In the genomic region with DNA sequence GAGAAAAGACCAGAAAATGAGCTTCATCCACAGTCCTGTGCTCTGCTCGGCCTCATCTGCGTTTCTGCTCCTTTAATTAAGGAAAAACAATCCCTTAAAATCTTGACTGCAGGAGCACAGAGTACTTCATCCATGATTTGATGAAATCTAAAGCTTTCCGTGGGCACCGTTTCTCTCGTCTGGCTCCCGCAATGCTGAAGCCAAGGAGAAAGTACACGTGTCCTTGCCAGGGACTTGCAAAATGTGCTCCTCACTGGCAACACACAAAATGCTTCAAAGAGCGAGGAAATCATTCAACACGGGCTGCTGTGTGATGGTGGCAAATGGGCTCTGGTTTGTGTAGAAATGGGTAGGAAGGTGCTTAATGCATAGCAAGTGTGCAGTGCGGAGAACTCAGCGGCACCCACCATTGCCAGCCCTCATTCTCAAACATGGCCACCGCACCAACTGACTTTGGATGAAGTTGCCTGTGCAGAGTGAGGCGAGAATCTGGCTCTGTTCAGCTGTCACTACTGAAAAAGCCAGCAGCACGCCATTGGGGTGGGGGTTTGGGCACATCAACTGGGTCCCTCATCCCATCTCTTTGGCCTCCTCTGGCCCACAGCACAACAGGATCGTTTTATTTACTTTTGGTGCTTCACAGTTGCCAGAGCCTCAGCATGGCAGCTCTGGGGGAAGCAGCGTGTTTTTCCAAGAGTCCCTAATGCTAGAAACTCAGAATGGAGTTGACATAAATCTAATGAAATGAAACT, we compare ENCODE assay signal across 23 mouse cellular contexts.
DNase-seq lines count a peak whose midpoint lies in the region; ATAC-seq and TF ChIP-seq lines count a peak whose summit lies in the region.
"Had no signal": no experiment of that assay in that cellular context is flagged by ENCODE, and none has a peak within 500 bp of the region (broad histone marks: within the 10 kb centered on the region; RNA-seq: fewer than 3 reads in every experiment).

No protein-coding gene starts in this region.

- no peaks in the 10 kb centered on the region for H3K27me3 ChIP-seq in forebrain, embryonic 13.5 days
- no peaks in the 10 kb centered on the region for H3K27me3 ChIP-seq in forebrain, embryonic 10.5 days (ENCODE audit: poor library complexity, severe bottlenecking)
- H3K27me3 ChIP-seq in intestine, postnatal 0 days (replicated peaks; ENCODE audit: control insufficient read depth, insufficient read depth, low read length), result no peaks in the 10 kb centered on the region
- H3K27me3 ChIP-seq: CH12.LX; embryonic facial prominence, embryonic 12.5 days; heart, embryonic 15.5 days; limb, embryonic 15.5 days; liver, embryonic 15.5 days; neural tube, embryonic 13.5 days had no signal

- no peaks in the 10 kb centered on the region for H3K36me3 ChIP-seq in forebrain, embryonic 13.5 days (ENCODE audit: poor library complexity, severe bottlenecking)
- H3K36me3 ChIP-seq in forebrain, embryonic 10.5 days (replicated peaks), result no peaks in the 10 kb centered on the region
- H3K36me3 ChIP-seq in intestine, postnatal 0 days (ENCODE audit: control insufficient read depth, insufficient read depth), result no peaks in the 10 kb centered on the region
- H3K36me3 ChIP-seq: embryonic facial prominence, embryonic 12.5 days; heart, embryonic 15.5 days; limb, embryonic 15.5 days; liver, embryonic 15.5 days; neural tube, embryonic 13.5 days had no signal

- 0 out of 2 replicates have a peak, but pooled peaks have one; percentile 13 for ATAC-seq in forebrain, embryonic 13.5 days
- ATAC-seq in intestine, postnatal 0 days, result no peak
- ATAC-seq: hindbrain, embryonic 16.5 days; lung, postnatal 0 days had no signal

- no peaks in the 10 kb centered on the region for H3K9me3 ChIP-seq in forebrain, embryonic 13.5 days (replicated peaks)
- H3K9me3 ChIP-seq in forebrain, embryonic 10.5 days, result no peaks in the 10 kb centered on the region
- no peaks in the 10 kb centered on the region for H3K9me3 ChIP-seq in intestine, postnatal 0 days (ENCODE audit: control insufficient read depth)
- H3K9me3 ChIP-seq: heart, embryonic 15.5 days; limb, embryonic 15.5 days; liver, embryonic 15.5 days; neural tube, embryonic 13.5 days had no signal

- H3K4me3 ChIP-seq in forebrain, embryonic 13.5 days, result no peak overlapping the region
- H3K4me3 ChIP-seq in forebrain, embryonic 10.5 days, result no peak overlapping the region
- no peak overlapping the region for H3K4me3 ChIP-seq in intestine, postnatal 0 days (ENCODE audit: low read depth, low read length)
- H3K4me3 ChIP-seq: embryonic facial prominence, embryonic 12.5 days; erythroblast, embryonic 14.5 days; heart, adult 2 months; heart, embryonic 15.5 days; limb, embryonic 15.5 days; liver, embryonic 15.5 days; neural tube, embryonic 13.5 days had no signal

- no peak for DNase-seq in forebrain, embryonic 10.5 days (ENCODE audit: extremely low spot score, low spot score)
- peak; percentile 22 to 39 for DNase-seq in layer of hippocampus, postnatal 14 days (ENCODE audit: low spot score in 2 of 2)
- DNase-seq in layer of hippocampus, adult 8-10 months (ENCODE audit: low spot score in 2 of 2), result no peak
- peak; percentile 21 for DNase-seq in right cerebral cortex, postnatal 25 days
- no peak for DNase-seq in right cerebral cortex, adult 2 months (ENCODE audit: low spot score in 2 of 2)
- DNase-seq: adrenal gland, postnatal 25 days; cerebellum, adult 2 months; gastrocnemius, postnatal 10 days; heart, adult 2 months; heart, postnatal 4 days; kidney, adult 11 months; thymus, adult 2 months had no signal

- H3K27ac ChIP-seq in forebrain, embryonic 13.5 days, result no peak overlapping the region
- no peak overlapping the region for H3K27ac ChIP-seq in forebrain, embryonic 10.5 days
- no peak overlapping the region for H3K27ac ChIP-seq in intestine, postnatal 0 days (ENCODE audit: low read depth, low read length)
- H3K27ac ChIP-seq: embryonic facial prominence, embryonic 12.5 days; heart, adult 2 months; heart, embryonic 15.5 days; limb, embryonic 15.5 days; liver, embryonic 15.5 days; neural tube, embryonic 13.5 days had no signal

- H3K9ac ChIP-seq in forebrain, embryonic 13.5 days, result no peak overlapping the region
- no peak overlapping the region for H3K9ac ChIP-seq in intestine, postnatal 0 days (ENCODE audit: low read depth, low read length)
- H3K9ac ChIP-seq: embryonic facial prominence, embryonic 12.5 days; heart, embryonic 15.5 days; limb, embryonic 15.5 days; liver, embryonic 15.5 days; neural tube, embryonic 13.5 days had no signal

- peaks cover under 1% of the 10 kb centered on the region; the same call in 1 of the 2 replicates for H3K4me1 ChIP-seq in forebrain, embryonic 13.5 days
- H3K4me1 ChIP-seq in forebrain, embryonic 10.5 days, result no peaks in the 10 kb centered on the region
- H3K4me1 ChIP-seq in intestine, postnatal 0 days (replicated peaks; ENCODE audit: control insufficient read depth, insufficient read depth, low read length), result no peaks in the 10 kb centered on the region
- H3K4me1 ChIP-seq: embryonic facial prominence, embryonic 12.5 days; heart, embryonic 15.5 days; limb, embryonic 15.5 days; liver, embryonic 15.5 days; neural tube, embryonic 13.5 days had no signal

- no peak overlapping the region for H3K4me2 ChIP-seq in forebrain, embryonic 13.5 days
- H3K4me2 ChIP-seq in intestine, postnatal 0 days (replicated peaks; ENCODE audit: low read depth), result no peak overlapping the region
- H3K4me2 ChIP-seq: embryonic facial prominence, embryonic 12.5 days; heart, embryonic 15.5 days; limb, embryonic 15.5 days; liver, embryonic 15.5 days; neural tube, embryonic 13.5 days had no signal

- WGBS in forebrain, embryonic 13.5 days, result 89% methylated on average over 16 of the region's 16 CpGs
- WGBS in forebrain, embryonic 10.5 days, result 92% methylated on average over 16 of the region's 16 CpGs
- WGBS in intestine, postnatal 0 days, result 86% methylated on average over 16 of the region's 16 CpGs

- TF ChIP-seq CTCF in intestine, postnatal 0 days (IDR thresholded peaks at IDR 0.05; ENCODE audit: low read depth), result no peak

Comparison
In these comparisons a context has a peak if more than half of its experiments do, and no peak if none do; other contexts are left out.
1. DNase-seq: peak in layer of hippocampus, postnatal 14 days (2 of 2) and right cerebral cortex, postnatal 25 days (single experiment); none in forebrain, embryonic 10.5 days (single experiment), layer of hippocampus, adult 8-10 months (0 of 2) and right cerebral cortex, adult 2 months (0 of 2).